Mouse (Mus musculus) urinary bladder, postnatal 14 days (tissue): ENCODE results near the gene Tprn.

Experiments used
- DNase-seq: peaks from one replicate; pipeline ENCODE4 v3.0.0; 2021; ENCODE audit warnings: low spot score

The Tprn gene

GRCm38 (mm10) chr2:25262291-25262767 is at the start of gene Tprn:
Tprn (plus strand) TSS chr2:25262618.
- peak; percentile 97 for DNase-seq

GRCm38 (mm10) chr2:25213266-25213865 is 49.1 kb upstream of the Tprn start:
- no peak for DNase-seq

- DNase-seq = no peak
Observed at GRCm38 (mm10) chr2:25214444-25214843, 48.0 kb upstream of the Tprn start, which contains the start of gene Stpg3. Stpg3 (minus strand) TSS chr2:25214637.

DNA sequence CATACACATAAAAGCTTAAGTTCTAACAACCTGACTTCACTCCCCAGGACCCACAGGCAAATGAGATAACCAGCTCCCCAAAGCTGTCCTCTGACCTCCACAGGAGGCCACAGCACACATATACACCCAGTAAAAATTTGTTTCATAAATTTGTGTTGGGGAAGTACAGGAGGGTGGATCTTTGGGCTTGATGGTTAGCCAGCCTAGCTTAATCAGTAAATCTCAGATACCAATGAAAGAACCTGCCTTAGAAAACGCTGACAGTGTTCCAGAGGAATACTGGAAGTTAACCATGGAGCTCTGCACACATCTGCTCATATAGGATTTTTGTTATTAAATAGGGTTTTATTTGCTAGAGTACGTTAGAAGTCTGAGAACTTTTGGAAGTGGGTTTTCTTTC is 44.8 kb upstream of the Tprn start:
- no peak for DNase-seq

DNA sequence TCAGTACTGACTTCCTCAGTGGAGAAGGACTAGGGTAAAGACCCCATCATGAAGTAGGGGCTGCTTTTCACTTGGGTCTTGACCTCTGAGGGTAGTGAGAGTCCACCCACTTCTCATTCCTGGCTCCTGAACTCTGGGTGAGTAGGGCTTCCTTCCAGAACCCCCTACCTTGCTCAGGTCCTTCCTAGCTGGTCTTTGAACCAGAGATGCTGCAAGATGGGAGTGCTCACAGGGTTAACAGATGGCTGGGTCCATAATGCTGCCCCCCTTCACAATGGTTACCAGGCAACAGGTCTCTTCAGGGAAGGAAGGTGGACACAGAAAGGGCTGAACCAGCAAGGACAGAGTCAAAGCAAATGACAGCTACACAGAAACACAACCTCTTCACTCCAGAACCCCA is 44.0 kb upstream of the Tprn start, which contains the start of gene Fam166a:
Fam166a (plus strand) TSS at position 301 of the 400 bp plus-strand sequence.
- no peak for DNase-seq

DNA sequence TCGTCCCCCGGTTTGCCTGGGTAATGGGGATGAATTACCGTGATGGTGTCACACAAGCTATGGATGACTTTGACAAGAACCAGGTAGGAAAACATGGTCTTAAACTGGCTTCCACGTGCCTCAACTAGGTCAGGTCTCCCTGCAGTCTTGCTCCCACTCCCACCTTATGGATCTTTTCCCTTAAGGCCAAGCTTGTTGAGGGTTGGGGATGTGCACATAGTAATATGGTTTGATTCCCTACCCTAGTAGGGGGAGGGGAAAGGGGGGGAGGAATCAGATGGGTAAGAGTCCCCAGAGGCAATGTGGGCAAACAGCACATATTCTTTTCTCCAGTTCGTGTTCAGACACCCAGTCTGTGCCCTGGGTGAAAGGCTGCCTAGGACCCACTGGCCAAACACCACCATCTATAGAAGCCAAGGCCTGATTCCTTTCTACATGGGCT is 41.1 kb upstream of the Tprn start:
- DNase-seq = no peak

DNA sequence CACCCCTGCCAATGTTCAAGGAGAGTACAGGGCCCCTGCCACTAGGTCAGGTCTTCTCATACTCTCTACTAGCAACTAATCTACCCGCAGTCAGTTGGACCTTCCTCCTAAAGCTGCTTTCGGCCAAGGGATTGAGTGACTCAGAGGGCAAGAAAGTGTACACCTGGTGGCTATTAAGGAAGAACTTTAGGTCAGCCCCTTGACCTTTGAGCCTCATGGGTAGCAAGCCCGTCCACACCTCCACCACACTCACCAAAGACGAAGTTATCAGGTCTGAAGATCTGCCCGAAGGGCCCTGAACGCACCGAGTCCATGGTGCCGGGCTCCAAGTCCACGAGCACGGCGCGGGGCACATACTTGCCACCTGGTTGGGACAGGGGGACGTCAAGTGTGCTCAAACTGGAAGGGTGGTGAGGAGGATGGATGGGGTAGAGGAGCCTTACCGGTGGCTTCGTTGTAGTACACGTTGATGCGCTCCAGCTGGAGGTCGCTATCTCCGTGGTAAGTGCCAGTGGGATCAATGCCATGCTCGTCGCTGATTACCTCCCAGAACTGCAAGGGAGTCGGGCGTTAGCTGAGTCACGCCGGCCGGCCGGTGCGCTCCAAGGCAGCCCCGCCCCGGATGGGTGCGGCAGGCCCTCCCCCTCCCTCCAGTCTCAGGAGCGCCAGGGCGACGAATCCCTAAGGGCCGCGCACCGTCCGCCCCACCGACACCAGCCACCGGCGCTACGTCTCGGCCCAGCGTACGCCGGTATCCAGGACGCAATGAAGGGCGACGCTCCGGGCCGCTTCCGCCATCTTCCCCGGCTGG is 38.5 kb upstream of the Tprn start:
- peak; percentile 90 for DNase-seq

- DNase-seq = no peak
Observed at GRCm38 (mm10) chr2:25224492-25224765, 38.0 kb upstream of the Tprn start, which contains the start of gene Tubb4b. Tubb4b (minus strand) TSS chr2:25224702.

DNA sequence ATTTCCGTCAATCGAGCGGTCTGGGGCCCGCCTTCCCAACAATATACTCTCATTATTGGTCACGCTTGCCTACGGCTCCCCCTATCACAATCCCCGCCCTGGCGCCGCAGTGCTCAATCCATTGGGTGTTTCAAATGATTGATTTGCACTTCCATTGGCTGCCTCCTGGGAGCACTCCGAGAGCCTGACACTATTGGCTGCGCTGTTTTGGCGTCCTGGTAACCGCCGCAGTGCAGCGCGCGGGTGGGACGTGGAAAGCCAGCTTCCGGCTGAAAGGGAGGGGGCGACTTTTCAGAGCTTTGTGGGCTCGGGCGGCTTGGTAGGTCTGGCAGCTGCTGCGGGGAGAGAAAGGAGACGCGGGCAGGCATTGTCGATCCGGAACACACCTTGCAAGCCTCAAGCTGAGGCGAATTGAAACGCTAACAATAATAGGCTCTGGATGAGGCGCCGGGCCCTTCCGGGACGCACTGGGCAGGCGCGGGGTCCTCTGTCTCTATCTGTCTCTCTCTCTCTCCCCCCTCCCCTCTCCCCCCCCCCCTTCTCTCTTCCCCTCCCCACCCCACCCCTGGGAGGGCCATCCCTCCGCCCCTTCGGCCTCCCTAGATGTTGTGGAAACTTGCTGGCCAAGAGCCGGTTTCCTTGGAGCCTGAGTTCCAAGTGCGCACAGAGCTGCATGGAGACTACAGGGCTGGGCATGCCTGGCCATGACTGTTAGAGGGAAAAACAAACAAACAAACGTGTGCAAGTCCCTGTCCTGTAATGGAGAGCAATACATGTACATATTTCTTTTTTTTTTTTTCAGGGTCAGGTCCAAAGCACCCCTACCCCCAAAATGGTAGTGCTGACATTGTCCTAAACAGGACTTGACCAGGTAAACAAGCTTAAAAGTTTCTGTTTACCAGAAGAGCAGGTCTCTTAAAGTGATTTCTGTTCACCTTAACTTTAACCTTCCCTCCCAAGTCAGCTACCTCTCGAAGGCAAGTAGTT is 37.4 kb upstream of the Tprn start:
- DNase-seq = peak; percentile 98

DNA sequence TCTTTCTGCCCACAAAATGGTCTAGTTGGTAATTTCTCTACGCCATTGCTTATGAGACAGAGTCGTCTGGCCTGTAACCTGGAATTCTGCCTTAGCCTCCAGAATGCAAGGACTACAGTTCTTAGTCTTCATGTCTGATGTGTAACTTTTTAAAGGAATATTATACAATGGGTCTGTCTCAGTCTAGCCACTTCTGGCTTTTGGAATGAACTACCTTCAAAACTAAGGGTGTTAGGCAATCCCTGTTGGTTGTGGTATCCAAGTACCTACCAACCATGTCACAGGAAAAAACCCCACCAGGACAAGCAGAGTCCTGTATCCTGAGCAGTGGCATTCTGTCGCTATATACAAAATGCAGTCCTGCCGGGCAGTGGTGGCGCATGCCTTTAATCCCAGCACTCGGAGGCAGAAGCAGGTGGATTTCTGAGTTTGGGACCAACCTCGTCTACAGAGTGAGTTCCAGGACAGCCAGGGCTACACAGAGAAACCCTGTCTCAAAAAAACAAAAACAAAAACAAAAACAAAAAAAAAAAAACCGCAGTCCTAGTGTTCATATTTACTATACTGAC is 36.5 kb upstream of the Tprn start:
- no peak for DNase-seq

- no peak for DNase-seq
Observed at GRCm38 (mm10) chr2:25226864-25227263, 35.6 kb upstream of the Tprn start.

DNA sequence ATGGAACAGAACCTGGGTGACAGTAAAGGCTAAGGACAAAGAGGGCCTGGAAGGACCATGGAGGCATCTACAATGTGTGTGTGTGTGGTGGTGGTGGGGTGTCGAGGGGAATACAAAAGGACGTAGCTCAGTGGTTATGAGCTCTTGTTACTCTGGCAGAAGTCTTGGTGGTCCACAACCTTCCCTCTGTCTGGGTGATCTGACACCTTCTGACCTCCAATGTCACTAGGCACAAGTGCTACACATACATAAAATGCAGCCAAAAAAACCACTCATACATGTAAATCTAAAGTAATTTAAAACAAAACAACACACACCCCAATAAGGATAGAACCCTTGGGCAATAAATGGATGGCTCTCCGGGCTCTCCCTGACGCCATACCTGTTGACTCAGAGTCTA is 35.0 kb upstream of the Tprn start:
- no peak for DNase-seq

GRCm38 (mm10) chr2:25228431-25228889 is 34.0 kb upstream of the Tprn start:
- DNase-seq = peak; percentile 94

GRCm38 (mm10) chr2:25228995-25229530 is 33.4 kb upstream of the Tprn start:
- no peak for DNase-seq

GRCm38 (mm10) chr2:25229582-25229981 is 32.8 kb upstream of the Tprn start:
- DNase-seq = no peak

DNA sequence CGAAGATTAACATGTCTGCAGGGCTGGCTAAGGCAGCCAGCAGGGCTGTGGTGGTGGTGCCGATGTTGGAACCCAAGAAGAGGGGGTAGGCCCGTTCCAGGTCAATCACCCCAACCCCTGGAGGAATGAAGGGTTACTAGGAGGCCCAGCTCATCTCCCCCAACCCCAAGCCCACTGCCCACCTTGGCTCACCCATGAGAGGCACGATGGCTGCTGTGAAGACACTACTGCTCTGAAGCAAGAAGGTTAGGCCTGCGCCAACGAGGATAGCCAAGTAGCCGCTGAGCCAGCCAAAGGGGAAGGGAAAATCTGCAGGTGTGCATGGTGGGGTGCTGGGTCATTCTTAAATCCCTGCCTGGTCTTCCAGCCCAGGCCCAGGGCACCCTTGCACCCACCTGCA is 31.8 kb upstream of the Tprn start:
- DNase-seq = no peak

- no peak for DNase-seq
Observed at GRCm38 (mm10) chr2:25231038-25231437, 31.4 kb upstream of the Tprn start.

GRCm38 (mm10) chr2:25233421-25233820 is 29.0 kb upstream of the Tprn start:
- DNase-seq = no peak

GRCm38 (mm10) chr2:25234050-25234449 is 28.4 kb upstream of the Tprn start, which contains the start of gene Slc34a3:
Slc34a3 (minus strand) TSS chr2:25234364.
- no peak for DNase-seq

- no peak for DNase-seq
Observed at GRCm38 (mm10) chr2:25234551-25235220, 27.7 kb upstream of the Tprn start.

GRCm38 (mm10) chr2:25236614-25237013 is 25.8 kb upstream of the Tprn start, which contains the start of gene Rnf224:
Rnf224 (minus strand) TSS chr2:25236787.
- DNase-seq = no peak
